Comparison of ENCODE assay signal across 8 mouse cellular contexts in the genomic region with DNA sequence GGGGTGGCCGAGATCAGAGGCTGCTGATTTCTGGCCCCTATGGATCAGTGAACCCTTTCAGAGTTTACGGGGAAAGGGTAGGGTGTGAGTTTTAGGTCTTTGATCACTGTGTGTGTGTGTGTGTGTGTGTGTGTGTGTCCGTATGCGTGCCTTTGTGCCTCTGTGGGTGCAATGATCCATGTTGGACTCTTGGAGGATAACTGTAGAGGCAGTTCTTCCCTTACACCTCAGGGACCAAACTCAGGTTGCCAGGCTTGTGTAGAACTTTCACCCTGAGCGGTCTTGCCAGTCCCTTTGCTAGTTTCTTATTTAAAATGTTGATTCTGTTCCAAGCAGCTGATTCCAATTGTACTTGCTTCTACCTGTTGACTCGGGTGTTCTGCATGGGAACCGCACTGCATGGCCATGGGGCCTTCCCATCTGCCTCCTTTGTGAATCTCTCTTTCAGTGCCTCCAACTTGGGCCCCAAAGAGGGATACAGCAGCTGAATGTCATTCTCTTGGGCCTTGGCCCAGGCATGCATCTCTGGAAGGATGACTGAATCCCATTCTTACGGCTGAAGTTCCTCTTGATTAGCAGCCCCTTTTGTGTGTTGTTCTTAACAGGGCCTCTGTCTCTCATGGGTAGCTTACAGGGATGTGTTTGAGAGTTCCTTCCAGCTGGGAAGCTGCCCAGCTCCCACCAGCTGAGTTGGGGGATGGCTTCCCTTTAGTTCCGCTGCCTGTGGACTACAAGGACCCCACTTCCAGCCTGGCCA.
A peak's percentile ranks its signal among the peaks of the same experiment; 100 is the strongest.
DNase-seq lines count a peak whose midpoint lies in the region; ATAC-seq and TF ChIP-seq lines count a peak whose summit lies in the region.

No protein-coding gene starts in this region.

- peaks cover 39% of the 10 kb centered on the region for H3K4me1 ChIP-seq in lung, embryonic 14.5 days (ENCODE audit: insufficient read depth)
- H3K4me1 ChIP-seq in kidney, embryonic 16.5 days (ENCODE audit: insufficient read depth, low read length): peaks cover 46% of the 10 kb centered on the region

- no peak for TF ChIP-seq CTCF in lung, embryonic 14.5 days (IDR thresholded peaks at IDR 0.05; ENCODE audit: low read depth)

- no peak for ATAC-seq in lung, embryonic 14.5 days (ENCODE audit: insufficient read depth)
- ATAC-seq in kidney, embryonic 16.5 days (ENCODE audit: low FRiP score, low TSS enrichment): no peak

- H3K9me3 ChIP-seq in lung, embryonic 14.5 days (ENCODE audit: low read depth, low read length): no peaks in the 10 kb centered on the region
- no peaks in the 10 kb centered on the region for H3K9me3 ChIP-seq in kidney, embryonic 16.5 days (ENCODE audit: low read length)

- H3K4me3 ChIP-seq in lung, embryonic 14.5 days (ENCODE audit: low read depth, low read length): no peak overlapping the region
- H3K4me3 ChIP-seq in kidney, embryonic 16.5 days (ENCODE audit: low read length): no peak overlapping the region

- no peak overlapping the region for H3K9ac ChIP-seq in lung, embryonic 14.5 days
- H3K9ac ChIP-seq in kidney, embryonic 16.5 days (replicated peaks; ENCODE audit: low read length): no peak overlapping the region

- DNase-seq in lung, embryonic 14.5 days: peak; percentile 50
- no peak for DNase-seq in lung, postnatal 14 days
- peak; percentile 26 to 31 for DNase-seq in frontal cortex, postnatal 36 days (ENCODE audit: low spot score in 2 of 2)
- peak; percentile 5 for DNase-seq in retina, embryonic 14.5 days (ENCODE audit: low spot score)
- DNase-seq in testis, postnatal 10 days (ENCODE audit: low spot score): no peak
- DNase-seq in ovary, adult 18-20 months (ENCODE audit: low spot score): no peak
- DNase-seq in B cell, adult 2 months: no peak

- H3K4me2 ChIP-seq in lung, embryonic 14.5 days: no peak overlapping the region
- H3K4me2 ChIP-seq in kidney, embryonic 16.5 days (replicated peaks; ENCODE audit: low read depth, low read length): no peak overlapping the region

- H3K27ac ChIP-seq in lung, embryonic 14.5 days (ENCODE audit: low read depth): peak overlapping the region; percentile 76
- peak overlapping the region; percentile 16; the same call in 1 of the 2 replicates for H3K27ac ChIP-seq in kidney, embryonic 16.5 days (ENCODE audit: low read length)

- no peaks in the 10 kb centered on the region for H3K27me3 ChIP-seq in lung, embryonic 14.5 days (ENCODE audit: insufficient read depth, low read length)
- no peaks in the 10 kb centered on the region for H3K27me3 ChIP-seq in kidney, embryonic 16.5 days (ENCODE audit: insufficient read depth, low read length)

- 75% methylated on average over 9 of the region's 9 CpGs for WGBS in lung, embryonic 14.5 days
- 59% methylated on average over 9 of the region's 9 CpGs for WGBS in kidney, embryonic 16.5 days

- H3K36me3 ChIP-seq in lung, embryonic 14.5 days (ENCODE audit: insufficient read depth): no peaks in the 10 kb centered on the region
- no peaks in the 10 kb centered on the region for H3K36me3 ChIP-seq in kidney, embryonic 16.5 days (ENCODE audit: insufficient read depth, low read length)

Comparison
In these comparisons a context has a peak if more than half of its experiments do, and no peak if none do; other contexts are left out.
1. DNase-seq: peak in lung, embryonic 14.5 days (single experiment), frontal cortex, postnatal 36 days (2 of 2) and retina, embryonic 14.5 days (single experiment); none in lung, postnatal 14 days (single experiment), testis, postnatal 10 days (single experiment), ovary, adult 18-20 months (single experiment) and B cell, adult 2 months (0 of 2).